Mouse (Mus musculus) hindbrain, embryonic 12.5 days (tissue): ENCODE measurements around the gene Dyrk1a. TPM values are rescaled to one million over a fixed set of nuclear protein-coding genes. Genes with fewer than 3 reads are reported as not detected.
"Not testable (repeated sequence)": the region's sequence is repeated elsewhere in the genome, so short reads cannot be mapped to it uniquely, and the experiment has no call there.

Experiments
- ATAC-seq: fragments of 200-750 bp; cut with Nextera tagmentation; 2 replicates; pipeline ENCODE4 v1.8.0; 2017; ENCODE audit warnings: moderate TSS enrichment; ENCODE audit not compliant: low FRiP score
- H3K27ac ChIP-seq: fragments of 300-500 bp; sonication (generic); 2 replicates; pipeline ENCODE4 v1.5.1; 2016; ENCODE audit warnings: mild to moderate bottlenecking
- H3K27me3 ChIP-seq: fragments of 300-500 bp; sonication (generic); 2 replicates; pipeline ENCODE4 v1.6.1; 2016; ENCODE audit warnings: mild to moderate bottlenecking
- H3K36me3 ChIP-seq: fragments of 300-500 bp; sonication (generic); 2 replicates; pipeline ENCODE4 v1.6.1; 2016; ENCODE audit warnings: mild to moderate bottlenecking
- H3K4me1 ChIP-seq: fragments of 300-500 bp; sonication (generic); 2 replicates; pipeline ENCODE4 v1.6.1; 2016
- H3K4me2 ChIP-seq: fragments of 300-500 bp; sonication (generic); replicated peaks from 2 replicates; pipeline ENCODE4 v1.6.1; 2016; ENCODE audit warnings: mild to moderate bottlenecking
- H3K4me3 ChIP-seq: fragments of 300-500 bp; sonication (generic); 2 replicates; pipeline ENCODE4 v1.5.1; 2016; ENCODE audit warnings: mild to moderate bottlenecking
- H3K9ac ChIP-seq: fragments of 300-500 bp; sonication (generic); 2 replicates; pipeline ENCODE4 v1.6.1; 2016; ENCODE audit warnings: mild to moderate bottlenecking, moderate library complexity
- H3K9me3 ChIP-seq: fragments of 300-500 bp; sonication (generic); replicated peaks from 2 replicates; pipeline ENCODE4 v1.6.1; 2016; ENCODE audit warnings: mild to moderate bottlenecking
- WGBS: fragments of 180-500 bp; shearing (Covaris S2); methylation state at CpG from one replicate; pipeline ENCODE4 v1.1.7; 2016; 5-methylcytosine and 5-hydroxymethylcytosine counted together
- polyA plus RNA-seq: library from polyadenylated mRNA; unstranded; fragments of >200 nt; fragmentation: Nextera tagmentation; extraction: Ambion mirVana; gene quantifications from 2 replicates; pipeline ENCODE4 v1.2.1, GENCODE M21; 2016

The Dyrk1a gene
- polyA plus RNA-seq, 1 experiment from 2014 or later, result 9.9 TPM

DNA sequence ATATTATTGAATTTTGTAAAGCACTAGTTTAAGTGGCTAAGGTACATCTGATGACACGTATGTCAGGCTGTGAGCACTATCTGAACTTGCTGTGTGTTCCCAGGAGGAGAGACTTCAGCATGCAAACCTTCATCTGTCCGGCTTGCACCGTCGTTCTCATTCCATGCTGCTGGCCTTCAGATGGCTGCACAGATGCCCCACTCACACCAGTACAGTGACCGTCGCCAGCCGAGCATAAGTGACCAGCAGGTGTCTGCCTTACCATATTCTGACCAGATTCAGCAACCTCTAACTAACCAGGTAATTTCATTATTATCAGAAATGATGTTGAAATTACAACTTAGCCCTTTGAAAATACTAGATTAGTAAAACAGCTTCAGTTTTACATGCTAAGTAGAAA is 89.6 kb downstream of the Dyrk1a start:
- peaks cover 8% of the 10 kb centered on the region for H3K4me1 ChIP-seq
- no peak overlapping the region for H3K9ac ChIP-seq
- no peaks in the 10 kb centered on the region for H3K36me3 ChIP-seq
- H3K4me2 ChIP-seq, result no peak overlapping the region
- H3K27me3 ChIP-seq, result no peaks in the 10 kb centered on the region
- ATAC-seq, result no peak
- H3K4me3 ChIP-seq, result no peak overlapping the region
- 95% methylated on average over 7 of the region's 7 CpGs for WGBS
- H3K9me3 ChIP-seq, result no peaks in the 10 kb centered on the region
- no peak overlapping the region for H3K27ac ChIP-seq

DNA sequence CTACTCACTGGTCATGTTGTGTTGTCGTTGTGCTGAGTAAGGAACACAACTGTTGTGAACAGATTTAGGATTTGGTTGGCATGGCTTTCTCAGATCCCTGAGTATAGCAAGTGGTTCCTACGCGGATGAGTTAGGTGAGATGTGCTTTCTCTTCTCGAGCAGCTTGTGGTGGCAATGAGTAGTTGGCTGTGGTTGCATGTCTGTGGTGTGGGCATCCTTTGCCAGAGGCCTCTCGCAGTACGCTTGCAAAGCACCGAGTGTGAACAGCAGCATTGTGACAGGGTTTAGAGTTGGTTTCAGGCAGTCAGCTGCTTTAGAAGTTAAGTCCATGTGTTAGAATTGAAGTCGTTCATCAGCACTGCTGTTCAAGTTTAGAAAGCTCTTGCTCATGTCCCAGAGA is 90.4 kb downstream of the Dyrk1a start:
- H3K4me1 ChIP-seq, result peaks cover 8% of the 10 kb centered on the region
- ATAC-seq, result no peak
- no peaks in the 10 kb centered on the region for H3K9me3 ChIP-seq
- no peak overlapping the region for H3K4me3 ChIP-seq
- no peak overlapping the region for H3K9ac ChIP-seq
- WGBS, result 94% methylated on average over 8 of the region's 8 CpGs
- H3K27me3 ChIP-seq, result no peaks in the 10 kb centered on the region
- H3K36me3 ChIP-seq, result no peaks in the 10 kb centered on the region
- H3K27ac ChIP-seq, result no peak overlapping the region
- H3K4me2 ChIP-seq, result no peak overlapping the region

DNA sequence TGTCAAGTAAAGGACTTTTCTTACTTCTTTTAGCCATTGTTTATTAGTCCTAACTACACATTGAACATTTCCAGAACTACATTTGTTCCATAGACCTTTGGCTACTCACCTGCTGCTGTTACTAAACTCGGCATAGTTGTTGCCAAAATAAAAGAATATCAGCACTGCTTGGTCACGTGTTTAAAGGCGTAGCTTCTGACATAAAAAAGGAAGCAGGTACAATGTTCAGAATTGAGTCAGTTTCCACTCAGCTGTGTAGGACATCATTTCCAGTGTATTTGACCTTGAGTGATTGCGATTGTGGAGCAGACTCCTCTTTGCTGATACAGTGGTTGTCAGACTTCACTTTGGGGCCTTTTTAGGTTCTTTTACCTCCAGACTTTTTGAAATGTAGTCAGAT is 97.7 kb downstream of the Dyrk1a start:
- no peak overlapping the region for H3K4me3 ChIP-seq
- no peaks in the 10 kb centered on the region for H3K4me1 ChIP-seq
- no peak for ATAC-seq
- 94% methylated on average over 4 of the region's 4 CpGs for WGBS
- H3K27ac ChIP-seq, result no peak overlapping the region
- no peaks in the 10 kb centered on the region for H3K9me3 ChIP-seq
- no peak overlapping the region for H3K9ac ChIP-seq
- H3K27me3 ChIP-seq, result no peaks in the 10 kb centered on the region
- peaks cover 46% of the 10 kb centered on the region for H3K36me3 ChIP-seq
- H3K4me2 ChIP-seq, result no peak overlapping the region

DNA sequence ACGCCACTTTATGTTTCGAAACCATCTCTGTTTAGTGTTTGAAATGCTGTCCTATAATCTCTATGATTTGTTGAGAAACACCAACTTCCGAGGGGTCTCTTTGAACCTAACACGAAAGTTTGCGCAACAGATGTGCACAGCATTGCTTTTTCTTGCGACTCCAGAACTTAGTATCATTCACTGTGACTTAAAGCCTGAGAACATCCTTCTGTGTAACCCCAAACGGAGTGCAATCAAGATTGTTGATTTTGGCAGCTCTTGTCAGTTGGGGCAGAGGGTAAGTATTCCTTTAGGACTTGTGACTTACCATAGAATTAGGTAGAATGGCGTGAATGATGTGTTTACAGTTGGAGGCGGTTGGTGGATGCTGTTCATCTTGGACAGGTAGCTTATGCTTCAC is 101.5 kb downstream of the Dyrk1a start:
- H3K4me2 ChIP-seq, result no peak overlapping the region
- whole genome bisulfite sequencing, result 92% methylated on average over 9 of the region's 9 CpGs
- peaks cover 55% of the 10 kb centered on the region for H3K36me3 ChIP-seq
- H3K27me3 ChIP-seq, result no peaks in the 10 kb centered on the region
- no peak overlapping the region for H3K4me3 ChIP-seq
- no peak overlapping the region for H3K27ac ChIP-seq
- H3K9ac ChIP-seq, result no peak overlapping the region
- no peaks in the 10 kb centered on the region for H3K4me1 ChIP-seq
- ATAC-seq, result no peak
- no peaks in the 10 kb centered on the region for H3K9me3 ChIP-seq

DNA sequence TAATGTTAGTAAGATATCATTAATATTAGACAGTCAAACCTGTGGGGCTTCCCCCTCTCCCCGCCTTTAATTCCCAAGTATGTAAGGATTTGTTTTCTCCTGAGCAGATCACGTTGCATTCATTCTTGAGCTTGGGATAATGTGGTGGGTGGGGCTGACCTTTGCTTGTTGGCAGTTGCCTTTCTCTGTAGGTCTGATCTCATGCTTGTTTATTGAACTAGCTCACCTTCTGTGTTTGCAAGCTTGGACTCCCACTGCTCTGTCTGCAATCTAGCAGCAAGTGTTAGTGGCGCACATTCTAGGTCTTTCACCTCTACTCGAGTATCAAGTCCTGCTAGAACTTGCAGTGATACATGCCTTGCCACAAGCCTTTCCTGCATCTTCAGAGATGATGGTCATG is 111.1 kb downstream of the Dyrk1a start:
- Histone ChIP-seq H3K36me3 (peaks cover 23% of the 10 kb centered on the region), H3K4me1 (peaks cover 3% of the 10 kb centered on the region; the same call in 1 of the 2 replicates), H3K4me2 (no peak overlapping the region), H3K9ac (no peak overlapping the region), H3K27me3 (no peaks in the 10 kb centered on the region), H3K27ac (no peak overlapping the region), H3K4me3 (no peak overlapping the region), H3K9me3 (no peaks in the 10 kb centered on the region)
- WGBS, result 62% methylated on average over 4 of the region's 4 CpGs
- ATAC-seq, result no peak

DNA sequence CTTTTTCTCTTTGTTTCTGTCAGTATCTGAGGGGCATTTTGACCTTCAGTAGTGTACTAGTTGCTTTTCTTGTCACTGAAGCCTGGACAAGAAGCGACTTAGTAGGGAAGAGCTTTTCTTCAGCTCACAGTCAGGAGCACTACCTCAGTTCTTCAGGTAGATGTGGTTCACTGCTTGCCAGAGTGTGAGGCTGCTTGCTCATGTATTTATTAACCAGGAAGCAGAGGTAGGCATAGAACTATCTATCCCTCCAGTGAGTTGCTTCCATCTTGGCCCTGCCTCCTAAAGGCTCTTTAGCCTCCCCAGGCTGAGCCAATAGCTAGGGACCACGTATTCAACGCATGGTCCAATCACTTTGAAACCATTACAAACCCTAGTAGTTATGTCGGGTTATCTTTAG is 112.0 kb downstream of the Dyrk1a start:
- Histone ChIP-seq H3K36me3 (peaks cover 29% of the 10 kb centered on the region), H3K4me3 (no peak overlapping the region), H3K9me3 (no peaks in the 10 kb centered on the region), H3K27ac (no peak overlapping the region), H3K4me1 (peaks cover 3% of the 10 kb centered on the region; the same call in 1 of the 2 replicates), H3K4me2 (no peak overlapping the region), H3K27me3 (no peaks in the 10 kb centered on the region), H3K9ac (no peak overlapping the region)
- 98% methylated on average over 4 of the region's 4 CpGs for WGBS
- no peak for ATAC-seq

DNA sequence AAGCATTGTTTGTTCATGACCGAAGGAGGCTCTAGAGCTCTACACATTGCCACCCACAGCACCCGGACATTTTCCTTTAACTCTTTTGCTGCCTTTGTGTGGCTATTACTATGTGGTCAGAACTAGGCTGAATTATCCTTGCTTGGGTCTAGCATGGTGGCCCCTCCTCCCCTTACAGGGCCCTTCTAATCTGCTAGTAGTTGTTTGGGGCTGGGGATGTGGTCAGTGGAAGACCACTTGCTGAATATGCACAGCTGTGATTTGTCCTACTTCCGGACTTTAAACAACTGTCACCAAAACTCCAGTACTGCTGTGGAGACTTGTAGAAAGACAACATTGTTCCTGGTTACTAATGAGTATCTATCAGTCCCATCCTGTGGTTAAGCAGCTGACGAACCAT is 114.2 kb downstream of the Dyrk1a start:
- no peaks in the 10 kb centered on the region for H3K9me3 ChIP-seq
- no peak overlapping the region for H3K9ac ChIP-seq
- H3K27ac ChIP-seq, result no peak overlapping the region
- peaks cover 3% of the 10 kb centered on the region; the same call in 1 of the 2 replicates for H3K4me1 ChIP-seq
- no peaks in the 10 kb centered on the region for H3K27me3 ChIP-seq
- no peak for ATAC-seq
- H3K36me3 ChIP-seq, result peaks cover 46% of the 10 kb centered on the region
- H3K4me2 ChIP-seq, result no peak overlapping the region
- no peak overlapping the region for H3K4me3 ChIP-seq
- 79% methylated on average over 4 of the region's 4 CpGs for WGBS

DNA sequence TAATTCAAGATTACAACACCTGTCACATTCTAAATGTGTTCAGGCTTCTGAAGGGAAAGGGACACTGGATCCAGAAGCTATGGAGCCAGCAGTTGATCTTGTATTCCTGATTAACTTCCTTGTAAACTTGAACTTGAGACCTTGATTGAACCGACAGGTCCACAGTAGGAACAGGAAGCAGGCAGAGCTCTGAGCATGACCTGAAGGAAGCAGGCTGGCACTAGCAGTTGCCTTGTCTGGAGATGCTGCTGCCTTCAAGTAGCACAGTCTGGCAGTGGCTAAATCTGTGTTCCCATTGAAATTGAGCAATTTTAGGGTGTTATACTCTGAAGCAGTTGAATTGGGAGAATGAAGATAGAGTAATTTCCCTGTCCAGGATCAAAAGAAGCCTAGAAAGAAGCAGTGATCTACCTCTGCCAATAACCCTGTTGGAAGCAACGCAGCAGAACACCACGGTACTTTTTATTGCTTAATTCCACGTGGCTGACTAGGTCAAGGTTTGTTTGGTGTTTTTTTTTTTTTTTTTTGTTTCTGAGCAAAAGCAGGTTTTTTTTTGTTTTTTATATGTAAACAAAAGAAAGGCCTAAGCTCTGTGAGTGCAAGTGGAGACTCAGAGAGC is 124.0 kb downstream of the Dyrk1a start:
- WGBS, result 87% methylated on average over 4 of the region's 4 CpGs
- H3K4me3 ChIP-seq, result no peak overlapping the region
- H3K9ac ChIP-seq, result no peak overlapping the region
- H3K9me3 ChIP-seq, result no peaks in the 10 kb centered on the region
- peaks cover 10% of the 10 kb centered on the region; the same call in 1 of the 2 replicates for H3K4me1 ChIP-seq
- peaks cover 54% of the 10 kb centered on the region for H3K36me3 ChIP-seq
- no peak overlapping the region for H3K4me2 ChIP-seq
- no peak overlapping the region for H3K27ac ChIP-seq
- no peaks in the 10 kb centered on the region for H3K27me3 ChIP-seq
- no peak for ATAC-seq

DNA sequence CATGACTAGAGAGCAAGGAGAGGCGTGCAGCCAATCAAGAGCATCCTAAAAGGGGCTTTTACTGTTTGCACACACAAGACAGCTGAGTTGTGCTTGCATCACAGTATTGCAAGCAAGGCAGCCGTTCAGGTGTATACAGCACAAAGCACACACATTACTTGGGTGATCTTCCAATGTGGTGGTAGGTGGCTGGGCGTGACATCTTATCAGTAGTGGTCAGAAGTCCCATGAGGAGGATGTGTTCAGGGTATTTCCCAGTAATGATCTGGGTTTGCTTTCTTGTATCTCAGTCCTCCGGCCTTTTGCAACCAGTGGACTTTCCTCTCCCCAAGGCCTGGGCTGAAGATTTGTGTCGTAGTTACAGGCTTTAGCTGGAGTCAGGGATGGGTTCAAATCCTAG is 127.7 kb downstream of the Dyrk1a start:
- Histone ChIP-seq H3K4me2 (no peak overlapping the region), H3K4me1 (0 out of 2 replicates have a peak, but pooled peaks cover 1% of the 10 kb centered on the region), H3K27me3 (no peaks in the 10 kb centered on the region), H3K36me3 (peaks cover 22% of the 10 kb centered on the region), H3K9me3 (no peaks in the 10 kb centered on the region), H3K27ac (no peak overlapping the region), H3K4me3 (no peak overlapping the region), H3K9ac (no peak overlapping the region)
- WGBS, result 88% methylated on average over 5 of the region's 5 CpGs
- ATAC-seq, result no peak

DNA sequence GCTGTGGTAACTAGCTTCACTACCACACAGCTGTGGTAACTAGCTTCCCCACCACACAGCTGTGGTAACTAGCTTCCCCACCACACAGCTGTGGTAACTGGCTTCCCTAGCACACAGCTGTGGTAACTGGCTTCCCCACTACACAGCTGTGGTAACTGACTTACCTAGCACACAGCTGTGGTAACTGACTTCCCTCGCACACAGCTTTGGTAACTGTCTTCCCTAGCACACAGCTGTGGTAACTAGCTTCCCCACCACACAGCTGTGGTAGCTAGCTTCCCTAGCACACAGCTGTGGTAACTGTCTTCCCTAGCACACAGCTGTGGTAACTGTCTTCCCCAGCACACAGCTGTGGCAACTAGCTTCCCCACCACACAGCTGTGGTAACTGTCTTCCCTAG is 128.4 kb downstream of the Dyrk1a start:
- not testable (repeated sequence) for H3K9ac ChIP-seq, H3K27me3 ChIP-seq, H3K9me3 ChIP-seq, ATAC-seq, H3K4me2 ChIP-seq, H3K4me3 ChIP-seq, H3K27ac ChIP-seq, H3K4me1 ChIP-seq
- H3K36me3 ChIP-seq, result peaks cover 15% of the 10 kb centered on the region
- WGBS, result 96% methylated on average over 1 of the region's 1 CpGs

DNA sequence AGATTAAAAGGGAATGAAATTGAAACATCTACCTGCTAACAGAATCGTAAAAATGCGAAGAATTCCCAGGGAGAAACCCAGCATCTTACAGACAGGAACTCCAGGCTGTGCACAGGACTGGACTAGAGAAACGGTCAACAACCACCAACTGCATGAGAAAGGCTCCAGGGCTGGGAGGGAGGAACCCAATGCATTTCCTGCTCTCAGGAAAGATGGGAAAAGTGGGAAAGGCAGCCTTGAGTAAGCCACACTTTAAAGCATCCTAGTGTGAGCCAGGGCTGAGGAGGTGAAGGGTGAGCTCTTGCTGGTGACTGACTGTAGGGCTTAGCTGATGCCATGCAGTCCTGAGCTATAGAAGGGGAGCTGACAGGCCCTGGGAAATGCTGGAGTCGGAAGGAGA is 131.3 kb downstream of the Dyrk1a start:
- ATAC-seq, result no peak
- Histone ChIP-seq H3K36me3 (no peaks in the 10 kb centered on the region; the same call in 1 of the 2 replicates), H3K4me2 (no peak overlapping the region), H3K27ac (no peak overlapping the region), H3K9ac (no peak overlapping the region), H3K4me3 (no peak overlapping the region), H3K27me3 (no peaks in the 10 kb centered on the region), H3K9me3 (no peaks in the 10 kb centered on the region), H3K4me1 (no peaks in the 10 kb centered on the region)
- 87% methylated on average over 4 of the region's 4 CpGs for WGBS

DNA sequence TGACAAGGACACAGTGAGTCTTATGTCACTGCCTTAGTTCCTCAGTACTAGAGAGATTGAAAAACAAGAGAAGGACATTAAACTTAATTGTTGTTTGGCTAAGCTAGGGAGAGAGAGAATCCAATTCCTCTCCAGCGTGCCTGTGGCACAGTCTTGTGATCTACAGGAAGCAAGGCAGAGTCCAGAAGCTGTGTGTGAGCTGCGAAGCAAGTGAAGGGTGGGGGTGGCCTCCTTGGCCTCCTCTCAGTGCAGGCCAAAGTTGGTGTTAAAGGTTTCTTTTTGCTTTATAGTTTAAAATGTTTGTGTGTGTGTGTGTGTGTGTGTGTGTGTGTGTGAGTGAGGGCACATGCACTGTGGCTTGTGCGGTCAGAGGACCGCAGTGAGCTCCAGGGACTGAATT is 132.2 kb downstream of the Dyrk1a start:
- H3K4me1 ChIP-seq, result no peaks in the 10 kb centered on the region
- no peak overlapping the region for H3K9ac ChIP-seq
- no peak for ATAC-seq
- H3K36me3 ChIP-seq, result no peaks in the 10 kb centered on the region
- 90% methylated on average over 4 of the region's 4 CpGs for WGBS
- no peaks in the 10 kb centered on the region for H3K9me3 ChIP-seq
- H3K27me3 ChIP-seq, result no peaks in the 10 kb centered on the region
- no peak overlapping the region for H3K27ac ChIP-seq
- H3K4me3 ChIP-seq, result no peak overlapping the region
- no peak overlapping the region for H3K4me2 ChIP-seq

DNA sequence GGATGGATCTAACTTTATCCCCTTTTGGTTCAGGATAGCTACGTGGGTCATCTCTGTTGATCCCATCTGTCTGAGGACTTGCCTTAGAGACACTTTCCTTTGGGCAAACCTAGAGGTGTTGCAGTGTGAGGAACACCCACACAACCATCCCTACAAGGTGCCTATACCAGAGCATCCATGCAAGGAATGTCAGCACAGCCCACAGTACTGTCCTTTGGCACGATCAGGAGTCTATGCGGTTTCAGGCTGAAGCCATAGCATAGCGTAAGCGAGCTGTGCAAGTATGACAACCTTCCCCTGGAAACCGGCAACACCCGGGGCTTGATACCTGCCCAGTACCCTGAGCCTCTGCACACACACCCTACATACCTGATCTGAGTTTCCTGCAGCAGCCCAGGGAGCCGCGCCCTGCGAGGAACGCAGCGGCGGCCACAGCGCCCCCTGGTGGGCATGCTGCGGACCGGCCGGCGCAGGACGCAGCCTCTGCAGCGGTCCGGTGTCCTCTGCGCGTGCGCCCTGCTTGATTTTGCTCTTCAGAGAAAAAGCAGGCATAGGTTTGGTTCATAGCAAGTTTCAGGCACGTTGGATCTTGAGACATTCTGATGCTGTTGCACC is 143.8 kb downstream of the Dyrk1a start:
- ATAC-seq, result peak; percentile 86

More for the DNA sequence above, 143.8 kb downstream of the Dyrk1a start:
- Histone ChIP-seq H3K27me3 (no peaks in the 10 kb centered on the region), H3K36me3 (no peaks in the 10 kb centered on the region), H3K4me3 (peak overlapping the region; percentile 13; the same call in 1 of the 2 replicates), H3K4me2 (peak overlapping the region; percentile 47), H3K9ac (no peak overlapping the region), H3K27ac (no peak overlapping the region), H3K9me3 (0 out of 2 replicates have a peak, but pooled peaks cover 9% of the 10 kb centered on the region), H3K4me1 (peaks cover 10% of the 10 kb centered on the region; the same call in 1 of the 2 replicates)
- 10% methylated on average over 25 of the region's 25 CpGs for WGBS
